Mouse (Mus musculus) gastrocnemius, postnatal 25 days (tissue): ENCODE data around the gene Il22ra1. TPM values are rescaled to one million over a fixed set of nuclear protein-coding genes. Genes with fewer than 3 reads are reported as not detected.
A peak's percentile ranks its signal among the peaks of the same experiment; 100 is the strongest.
"Not testable (repeated sequence)": the region's sequence is repeated elsewhere in the genome, so short reads cannot be mapped to it uniquely, and the experiment has no call there.

ENCODE experiments used
- DNase-seq: peaks from one replicate; pipeline ENCODE4 v3.0.0; 2022
- long read RNA-seq, 2 experiments: library from polyadenylated mRNA; stranded (forward); transcript quantifications; one replicate each; pipeline ENCODE4 v2.0.0; 2021
- total RNA-seq, 2 experiments: library from RNA; stranded (reverse); gene quantifications; 1 replicate in 1 of 2; 2 replicates in 1 of 2; pipeline ENCODE4 v1.2.3; 2021

Il22ra1 gene
- under 1 TPM in 1 of 2 experiments, not detected in 1; 0.11 TPM for total RNA-seq
- long read RNA-seq, experiment 1 = 0 reads
- long read RNA-seq, experiment 2 = 0 reads

DNA sequence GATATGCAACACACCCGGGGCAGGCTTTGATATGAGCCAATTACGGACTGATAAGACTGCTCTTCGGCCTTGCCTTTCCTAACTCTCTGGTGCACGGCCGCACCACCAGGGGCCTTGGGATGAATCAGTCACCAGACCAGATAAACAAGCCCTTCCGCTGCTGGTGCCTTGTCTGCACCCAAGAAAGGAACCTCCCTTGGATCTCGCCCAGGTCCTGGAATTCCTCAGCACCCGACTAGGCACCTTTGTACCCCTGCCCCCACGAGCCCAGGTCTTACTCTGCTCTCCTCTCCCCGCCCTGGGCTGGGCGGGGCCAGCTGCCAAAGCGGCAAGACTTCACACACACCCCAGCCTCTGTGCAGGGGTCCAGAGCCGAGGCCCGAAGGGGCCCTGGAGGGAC, at the start of gene Il22ra1:
Il22ra1 (plus strand) TSS at position 356 of the 400 bp plus-strand sequence.
- DNase-seq = no peak

DNA sequence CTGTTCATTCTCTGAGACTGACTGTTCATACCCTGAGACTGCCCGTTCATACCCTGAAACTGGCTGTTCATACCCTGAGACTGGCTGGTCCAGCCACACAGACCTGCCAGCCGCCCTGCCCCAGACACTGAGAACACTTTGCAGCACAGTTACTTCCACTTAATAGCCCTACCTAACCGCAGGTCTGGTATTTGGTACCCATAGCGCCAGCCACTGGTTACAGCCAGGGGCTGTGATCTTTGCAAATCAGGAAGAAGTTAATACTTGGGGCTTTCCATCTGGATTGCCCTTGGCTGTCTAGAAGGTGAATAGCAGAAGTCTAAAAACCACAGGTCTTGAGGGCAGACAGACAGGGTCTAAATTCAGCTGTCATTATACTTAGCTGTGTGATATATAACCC, 48.7 kb upstream of the Il22ra1 start:
- DNase-seq = no peak

DNA sequence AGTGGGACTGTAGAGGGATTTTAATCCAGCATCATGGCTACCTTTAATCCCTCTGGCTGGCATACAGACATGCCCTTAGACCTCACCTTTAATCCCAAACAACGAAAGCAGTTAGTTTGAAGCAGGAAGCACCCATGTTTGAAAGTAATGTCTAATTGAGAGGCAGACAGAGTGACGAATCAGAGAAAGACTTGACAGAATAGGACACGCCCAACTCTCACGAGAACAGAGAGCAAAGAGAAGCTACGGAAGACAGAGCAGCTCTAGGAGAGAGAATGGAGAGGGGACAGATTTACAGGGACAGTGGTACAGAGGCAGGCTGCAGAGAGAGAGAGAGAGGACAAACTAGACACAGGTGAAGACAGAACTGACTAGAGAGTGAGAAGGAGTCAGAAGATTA, 46.2 kb upstream of the Il22ra1 start:
- no peak for DNase-seq

DNA sequence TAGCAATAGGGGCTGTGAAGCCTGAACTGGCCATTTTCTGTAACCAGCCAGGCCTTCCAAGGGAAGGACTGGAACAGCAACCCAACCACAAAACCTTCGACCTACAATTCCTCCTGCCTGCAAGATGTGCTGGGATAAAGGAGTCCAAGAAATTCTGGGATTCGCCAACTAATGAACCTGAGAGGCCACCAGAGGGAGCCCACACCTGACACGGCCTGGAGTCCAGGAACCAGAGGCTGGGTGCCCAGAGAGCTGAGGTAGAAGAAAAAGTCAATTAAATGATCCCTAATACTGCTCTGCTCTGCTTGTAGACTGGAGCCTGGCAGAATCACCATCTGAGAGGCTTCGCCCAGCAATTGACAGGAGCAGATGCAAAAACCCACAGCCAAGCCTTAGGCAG, 44.4 kb upstream of the Il22ra1 start:
- no peak for DNase-seq

DNA sequence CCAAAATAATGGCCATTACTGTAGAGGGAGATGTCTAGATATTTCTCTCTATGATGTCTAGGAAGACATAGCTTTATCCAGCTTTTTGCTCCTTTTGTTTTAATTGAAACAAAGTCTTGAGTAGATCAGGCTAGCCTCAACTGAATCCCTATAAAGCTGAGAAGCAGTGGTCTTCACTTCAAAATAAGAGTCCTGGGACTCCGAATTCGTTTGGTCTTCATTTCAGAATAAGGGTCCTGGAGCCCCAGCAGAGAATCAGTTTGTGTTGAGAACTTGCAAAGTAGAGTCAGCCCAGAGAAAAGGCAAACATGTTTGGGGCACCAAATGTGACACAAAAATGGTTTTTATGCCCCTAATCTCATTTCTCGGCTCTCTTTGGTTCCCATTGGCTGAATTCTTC, 43.2 kb upstream of the Il22ra1 start:
- DNase-seq = no peak

DNA sequence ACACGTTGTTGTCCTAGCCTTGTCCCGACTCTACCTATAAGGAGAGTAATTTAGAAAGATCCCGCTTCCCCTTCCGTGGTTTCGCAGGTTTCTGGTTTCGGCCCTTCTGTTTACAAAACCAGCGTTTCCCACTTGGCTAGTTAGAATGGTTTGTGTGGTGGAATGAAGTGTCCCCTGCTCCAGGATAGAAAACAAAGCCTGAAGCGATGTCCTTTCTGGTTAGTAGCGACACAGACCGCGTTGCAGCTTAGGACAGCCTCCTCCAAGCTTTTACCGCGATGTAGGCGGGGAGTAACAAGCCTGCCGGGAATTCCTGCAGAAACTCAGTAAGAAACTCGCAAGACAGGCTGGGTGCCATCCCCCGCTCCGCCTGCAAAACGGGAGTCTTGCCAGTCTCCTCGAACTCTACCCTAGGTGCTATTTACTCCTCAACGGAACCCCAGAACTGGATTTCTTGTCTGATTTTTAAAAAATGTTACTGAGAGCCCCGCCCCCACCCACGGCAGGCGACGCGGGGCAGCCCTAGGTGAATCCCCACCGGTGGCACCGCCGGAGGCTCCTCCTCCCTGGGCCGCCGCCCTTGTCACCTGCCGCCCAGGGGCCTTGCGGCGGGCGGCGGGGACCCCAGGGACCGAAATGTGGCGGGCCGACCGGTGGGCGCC, 41.9 kb upstream of the Il22ra1 start, which contains the start of gene Ifnlr1:
Ifnlr1 (plus strand) TSS at position 382 of the 662 bp plus-strand sequence.
- no peak for DNase-seq

DNA sequence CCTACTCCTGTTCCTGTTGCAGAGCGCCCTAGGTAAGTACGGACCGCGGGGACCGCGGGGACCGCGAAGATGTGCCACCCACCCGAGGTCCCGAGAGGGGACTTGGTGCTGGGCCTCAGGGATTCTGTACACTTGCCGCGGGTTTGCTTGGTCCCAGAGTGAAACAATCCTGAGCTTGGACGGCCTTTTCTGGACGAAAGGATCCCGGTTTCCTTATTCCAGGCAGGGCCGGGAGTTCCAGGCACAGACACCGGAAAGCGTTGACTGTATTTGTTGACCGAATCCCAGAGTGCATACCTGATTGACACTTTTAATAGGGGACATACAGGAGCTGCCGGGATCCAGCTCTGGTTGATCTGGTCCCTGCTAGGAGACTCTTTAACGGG, 41.4 kb upstream of the Il22ra1 start:
- no peak for DNase-seq

DNA sequence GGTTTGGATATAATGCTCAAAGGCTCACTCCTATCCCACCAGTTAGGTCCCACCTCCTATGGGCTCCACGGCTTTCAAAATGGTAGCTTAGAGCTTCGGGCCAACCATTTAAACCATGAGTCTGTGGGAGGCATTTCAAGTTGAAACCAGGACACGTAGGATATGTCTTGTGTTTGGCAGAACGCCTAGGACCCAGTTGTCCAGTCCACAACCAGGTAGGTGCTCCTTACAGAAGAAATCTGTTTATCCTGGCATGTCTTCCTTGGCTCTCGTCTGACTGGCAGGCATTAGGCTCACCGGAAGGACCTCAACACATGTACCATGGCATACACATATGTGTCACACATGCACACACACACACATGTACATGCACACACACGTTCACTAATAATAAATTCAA, 38.2 kb upstream of the Il22ra1 start:
- no peak for DNase-seq

DNA sequence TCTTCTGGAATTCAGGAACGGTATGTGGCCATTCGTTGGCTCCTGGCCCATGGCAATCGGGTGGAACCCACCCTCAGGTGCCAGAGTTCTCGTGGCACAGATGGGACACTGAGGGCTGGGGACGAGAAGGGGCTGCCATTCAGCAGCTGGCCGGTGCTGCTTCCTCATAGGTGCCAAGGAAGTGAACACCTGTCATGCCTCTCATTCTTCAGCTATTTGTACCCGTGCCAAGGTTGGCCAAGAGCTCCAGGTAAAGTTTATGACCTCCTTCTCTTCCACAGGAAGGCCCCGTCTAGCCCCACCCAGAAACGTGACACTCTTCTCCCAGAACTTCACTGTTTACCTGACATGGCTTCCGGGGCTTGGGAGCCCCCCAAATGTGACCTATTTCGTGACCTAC, 37.7 kb upstream of the Il22ra1 start:
- DNase-seq = no peak

DNA sequence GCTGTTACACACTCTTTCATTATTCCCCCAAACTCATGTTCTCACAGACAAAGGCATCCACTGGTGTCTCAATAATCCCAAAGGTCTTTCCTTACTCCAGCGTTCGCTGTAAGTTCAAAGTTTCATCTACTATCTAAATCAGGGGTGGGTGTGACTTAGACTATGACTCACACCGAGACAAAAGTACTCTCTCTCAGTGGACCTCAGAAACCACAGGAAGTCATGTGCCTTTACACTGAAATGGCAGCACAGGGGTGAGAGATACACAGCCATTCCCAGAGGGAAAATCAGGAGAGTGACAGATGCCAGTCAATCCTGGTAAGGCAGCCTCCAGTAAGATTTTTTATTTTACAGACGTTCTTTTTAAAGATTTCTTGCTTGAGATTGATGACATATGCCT, 35.1 kb upstream of the Il22ra1 start:
- no peak for DNase-seq

DNA sequence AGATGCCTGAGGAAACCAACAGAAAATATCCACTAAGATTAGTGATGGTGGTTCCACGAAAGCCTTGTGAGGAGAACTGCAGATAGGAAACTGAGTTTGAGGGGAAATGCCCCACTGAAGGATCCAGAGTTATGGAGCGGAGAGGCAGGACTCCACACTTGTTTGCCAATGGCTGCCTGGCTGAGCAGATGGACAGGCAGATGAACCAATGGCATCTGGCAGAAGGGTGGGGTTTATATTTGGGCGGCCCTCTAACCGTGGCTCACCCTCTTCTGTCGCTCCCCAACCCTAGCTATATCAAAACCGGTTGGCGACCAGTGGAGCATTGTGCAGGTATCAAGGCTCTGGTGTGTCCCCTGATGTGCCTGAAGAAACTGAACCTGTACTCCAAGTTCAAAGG, 29.5 kb upstream of the Il22ra1 start:
- no peak for DNase-seq

DNA sequence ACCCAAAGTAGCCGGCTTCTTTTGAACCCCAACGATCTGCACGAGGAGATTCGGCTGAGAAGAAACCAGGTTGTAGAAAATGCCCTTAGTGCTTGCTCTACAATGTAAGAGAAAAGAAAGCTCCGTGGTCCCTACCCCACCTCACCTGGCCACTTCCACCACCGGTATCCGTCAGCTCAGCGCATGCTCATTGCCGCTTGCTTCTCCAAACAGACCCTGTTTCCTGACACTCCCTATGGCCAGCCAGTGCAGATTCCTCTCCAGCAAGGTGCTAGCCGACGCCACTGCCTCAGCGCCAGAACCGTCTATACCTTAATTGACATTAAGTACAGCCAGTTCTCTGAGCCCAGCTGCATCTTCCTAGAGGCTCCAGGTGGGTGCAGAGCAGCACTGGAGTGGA, 24.5 kb upstream of the Il22ra1 start:
- DNase-seq = no peak

DNA sequence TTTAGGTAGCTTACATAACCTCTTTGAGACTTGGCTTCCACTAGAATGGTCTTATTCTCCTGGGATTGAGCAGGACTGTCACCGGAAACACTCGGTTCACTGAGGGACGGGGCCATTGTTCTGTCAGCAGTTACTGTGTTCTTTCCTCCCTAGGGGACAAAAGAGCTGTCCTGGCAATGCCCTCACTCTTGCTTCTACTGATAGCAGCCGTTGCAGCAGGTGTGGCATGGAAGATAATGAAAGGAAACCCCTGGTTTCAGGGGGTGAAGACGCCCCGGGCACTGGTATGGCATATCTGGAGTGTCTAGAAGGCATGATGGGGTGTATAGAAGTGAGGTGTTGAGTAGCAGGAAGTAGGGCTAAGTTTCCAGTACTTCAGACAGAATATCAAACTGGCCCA, 24.0 kb upstream of the Il22ra1 start:
- DNase-seq = peak; percentile 13

DNA sequence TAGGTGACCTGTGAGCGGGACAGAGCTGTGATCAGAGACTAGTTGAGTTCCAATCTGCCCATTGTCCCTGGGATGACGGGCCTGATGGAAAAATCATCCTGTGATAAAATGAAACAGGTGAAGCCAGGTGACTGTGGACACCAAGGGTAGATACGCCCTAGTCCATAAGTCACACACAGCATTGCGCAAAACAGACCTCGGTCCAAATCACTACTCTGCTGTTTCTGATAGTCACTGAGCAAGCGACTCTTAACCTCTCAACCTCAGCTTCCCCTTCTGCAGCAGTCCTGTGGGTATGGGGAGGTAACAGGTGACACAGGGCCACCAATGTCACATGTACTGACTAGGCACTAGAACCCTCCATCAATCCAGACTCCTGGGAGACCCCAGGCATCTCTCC, 21.9 kb upstream of the Il22ra1 start:
- no peak for DNase-seq

DNA sequence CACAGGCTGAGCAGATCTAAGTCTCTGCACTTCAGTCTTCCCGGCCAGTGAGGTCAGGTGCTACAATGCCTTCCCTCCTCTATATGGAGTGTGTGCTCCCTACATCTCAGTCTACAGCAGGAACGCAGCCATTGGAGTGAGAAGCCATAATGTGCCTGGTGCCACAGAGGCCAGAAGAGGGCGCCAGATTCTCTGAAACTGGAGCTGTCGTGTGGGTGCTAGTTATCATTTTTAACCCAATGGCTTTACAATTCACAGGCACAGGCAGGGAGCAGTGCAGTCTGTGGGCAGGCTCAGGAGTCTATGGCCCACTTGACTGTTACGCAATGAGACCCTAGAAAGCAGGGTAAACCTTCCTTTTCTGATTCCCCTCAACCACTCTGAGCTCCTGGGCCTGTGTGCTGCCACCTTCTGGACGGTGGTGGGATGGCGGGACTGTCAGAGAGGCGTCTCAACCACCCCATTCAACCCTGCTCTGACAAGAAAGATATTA, 18.9 kb upstream of the Il22ra1 start:
- DNase-seq = peak; percentile 55

DNA sequence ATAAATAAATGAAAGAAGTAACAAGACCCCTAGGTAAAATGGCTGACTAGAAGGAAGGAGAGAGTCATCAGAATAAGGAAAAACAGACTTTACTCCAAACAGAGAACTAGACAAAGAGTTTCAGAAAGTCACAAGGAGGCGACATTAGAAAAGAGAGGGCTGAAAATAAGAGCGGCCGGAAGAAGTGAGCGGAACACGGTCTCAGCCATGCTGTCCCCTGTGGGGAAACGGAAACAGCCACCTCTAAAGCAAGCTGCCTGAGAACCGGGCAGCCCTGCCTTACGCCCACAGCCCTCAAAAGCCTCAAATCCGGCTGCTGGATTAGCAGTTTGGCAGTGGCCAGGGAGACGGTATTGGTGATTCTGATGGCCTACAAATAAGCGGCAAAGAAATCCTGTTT, 18.4 kb upstream of the Il22ra1 start:
- DNase-seq = no peak

DNA sequence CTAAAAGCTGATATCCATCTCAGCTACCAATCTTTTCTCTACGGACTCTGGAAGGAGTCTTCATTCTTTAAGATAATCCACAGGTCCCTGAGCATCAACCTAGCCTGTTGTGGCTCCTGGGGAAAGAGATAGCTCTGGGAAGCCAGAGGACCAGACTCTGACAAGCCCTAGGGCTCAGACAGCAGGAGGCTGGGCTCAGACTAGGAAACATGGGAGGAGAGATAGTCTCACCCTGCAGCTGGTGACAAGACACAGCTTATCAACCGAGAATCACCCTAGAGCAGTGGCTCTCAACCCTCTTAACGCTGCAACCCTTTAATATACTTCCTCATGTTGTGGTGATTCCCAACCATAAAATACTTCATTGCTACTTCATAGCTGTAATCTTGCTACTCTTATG, 17.6 kb upstream of the Il22ra1 start:
- DNase-seq = no peak

DNA sequence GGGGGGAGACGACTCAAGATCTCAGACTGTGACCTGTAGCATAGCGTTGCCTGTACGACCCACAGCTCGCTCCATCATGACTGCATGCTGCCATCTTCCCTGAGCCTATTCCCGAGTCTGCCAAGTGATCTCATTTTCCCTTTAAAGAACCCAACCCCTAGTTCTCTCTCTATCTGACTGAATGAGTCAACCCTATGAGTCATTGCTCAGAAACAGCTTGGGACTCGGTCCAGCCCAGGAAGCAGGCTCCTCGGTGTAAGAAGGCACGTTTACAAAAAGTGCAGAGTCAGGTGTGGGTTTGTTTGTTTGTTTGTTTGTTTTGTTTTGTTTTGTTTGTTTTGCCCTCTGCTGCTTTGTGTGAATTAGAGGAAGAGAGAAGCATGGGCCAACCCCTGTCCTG, 13.2 kb upstream of the Il22ra1 start:
- DNase-seq = no peak

DNA sequence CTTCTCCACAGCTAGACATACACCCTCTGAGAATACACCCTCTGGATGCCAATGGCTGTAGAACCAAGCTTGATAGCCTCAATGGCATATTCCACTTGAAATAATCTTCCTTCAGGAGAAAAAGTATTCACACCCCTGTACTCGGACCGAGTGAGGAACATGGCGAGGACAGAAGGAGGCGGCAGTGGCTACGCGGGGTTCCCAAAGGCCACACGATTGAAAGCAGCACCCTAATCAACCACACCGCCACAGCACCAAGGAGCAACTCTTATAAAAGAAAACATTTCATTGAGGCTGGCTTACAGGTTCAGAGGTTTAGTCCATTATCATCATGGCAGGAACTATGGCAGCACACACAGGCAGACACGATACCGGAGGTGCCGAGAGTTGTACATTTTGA, 11.5 kb upstream of the Il22ra1 start:
- DNase-seq = not testable (repeated sequence)

DNA sequence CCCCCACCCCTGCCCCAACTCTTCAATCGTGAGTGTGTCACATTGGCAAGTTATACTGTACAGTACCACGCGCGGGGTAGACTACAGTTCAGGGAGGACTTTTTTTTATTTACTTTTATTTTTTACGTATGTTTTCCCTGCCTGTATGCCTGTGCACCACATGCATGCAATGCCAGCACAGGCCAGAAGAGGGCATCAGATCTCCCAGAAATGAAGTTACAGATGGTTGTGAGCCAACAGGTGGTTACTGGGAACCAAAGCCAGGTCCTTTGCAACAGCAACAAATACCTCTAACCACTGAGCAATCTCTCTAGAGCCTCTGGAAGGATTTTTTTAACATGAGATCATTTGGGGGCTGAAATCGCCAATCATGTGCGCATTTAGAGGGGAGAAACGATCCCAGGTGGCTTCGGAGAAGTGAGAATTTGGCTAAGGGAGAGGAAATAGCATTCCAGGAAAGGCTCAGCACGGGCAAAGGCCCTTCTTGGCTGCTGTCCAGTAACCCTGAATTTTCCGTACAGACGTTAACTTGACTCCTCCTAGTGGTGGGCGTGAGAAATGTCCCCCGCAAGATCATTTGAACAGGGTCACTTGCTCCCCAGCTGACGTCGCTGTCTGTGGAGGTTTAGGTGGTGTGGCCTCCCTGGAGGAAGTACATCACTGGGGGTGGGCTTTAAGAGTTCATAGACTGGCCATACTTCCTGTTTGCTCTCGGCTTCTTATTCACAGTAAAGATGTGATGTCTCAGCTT, 5.3 kb upstream of the Il22ra1 start:
- DNase-seq = no peak

DNA sequence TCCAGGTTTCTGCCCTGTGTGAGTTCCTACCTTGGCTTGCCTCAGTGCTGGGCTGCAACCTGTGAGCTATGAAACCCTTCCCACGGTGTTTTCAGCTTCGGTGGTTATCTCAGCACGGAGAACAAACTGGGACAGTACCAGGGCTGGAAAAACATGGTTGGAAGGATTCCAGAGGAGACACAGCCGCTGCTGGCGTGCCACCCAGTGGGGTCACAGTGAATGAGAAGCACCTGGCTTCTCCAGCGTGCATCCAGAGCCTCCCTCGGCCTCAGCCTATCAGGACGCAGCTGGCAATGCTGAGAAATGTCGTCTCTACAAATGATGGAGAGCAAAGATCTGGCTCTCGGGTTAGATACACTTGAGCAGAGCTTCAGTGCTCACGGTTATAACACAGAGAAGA, 1.6 kb upstream of the Il22ra1 start:
- no peak for DNase-seq

DNA sequence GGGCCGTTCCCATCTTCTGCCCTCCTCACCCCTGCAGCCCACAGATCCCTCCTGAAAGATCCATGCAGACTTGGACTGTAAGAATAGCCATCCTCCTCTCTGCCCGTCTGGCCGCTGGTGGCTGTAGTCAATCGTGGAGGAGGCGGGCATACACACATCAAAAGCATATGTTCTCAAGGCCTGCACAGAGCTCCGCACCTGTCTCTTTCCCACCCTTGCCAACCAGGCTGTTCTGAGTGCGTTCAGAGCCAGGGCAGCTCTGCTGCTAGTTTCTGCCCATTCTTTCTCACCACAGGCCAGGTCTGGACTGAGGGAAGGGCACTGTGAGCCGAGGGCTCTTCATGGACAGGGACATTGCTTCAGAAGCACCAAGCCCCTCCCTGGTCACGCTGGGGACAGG, 2.2 kb downstream of the Il22ra1 start:
- no peak for DNase-seq

DNA sequence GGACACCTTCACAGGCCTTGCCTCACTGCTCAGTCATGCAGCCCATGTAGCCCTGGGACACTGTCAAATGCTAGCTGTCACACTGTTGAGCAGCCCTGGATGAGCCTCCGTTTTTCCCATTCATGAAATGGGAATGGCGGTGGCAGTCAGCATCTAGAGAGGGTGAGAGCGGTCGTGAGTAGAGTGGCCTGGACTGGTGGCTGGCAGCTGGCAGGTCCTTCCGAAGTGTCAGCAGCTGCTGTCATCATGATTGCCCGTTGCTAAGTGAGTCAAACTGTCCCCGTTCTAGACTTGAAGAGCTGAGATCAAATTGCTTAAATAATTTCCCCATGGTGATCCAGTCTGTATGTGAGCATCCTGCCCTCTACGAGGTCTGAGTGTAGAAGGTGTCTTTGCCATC, 3.0 kb downstream of the Il22ra1 start:
- DNase-seq = peak; percentile 25

DNA sequence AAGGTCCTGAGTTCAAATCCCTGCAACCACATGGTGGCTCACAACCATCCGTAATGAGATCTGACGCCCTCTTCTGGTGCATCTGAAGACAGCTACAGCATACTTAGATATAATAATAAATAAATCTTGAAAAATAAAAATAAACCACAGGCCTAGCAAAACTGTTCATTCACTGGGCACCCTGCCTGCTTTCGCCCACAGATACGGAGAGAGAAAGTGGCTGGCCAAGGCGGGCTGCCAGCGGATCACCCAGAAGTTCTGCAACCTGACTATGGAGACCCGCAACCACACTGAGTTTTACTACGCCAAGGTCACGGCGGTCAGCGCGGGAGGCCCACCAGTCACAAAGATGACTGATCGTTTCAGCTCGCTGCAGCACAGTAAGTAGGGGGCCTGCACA, 5.9 kb downstream of the Il22ra1 start:
- no peak for DNase-seq
